Mouse (Mus musculus) heart, adult 2 months (tissue): ENCODE results near the gene Rps13.

Experiments
- EP300 ChIP-seq: fragments of 200-500 bp; IDR thresholded peaks from 2 replicates; pipeline ENCODE4 v1.6.1; 2011; ENCODE audit warnings: low read depth, low read length, control low read depth; ENCODE audit not compliant: insufficient read depth
- POLR2A ChIP-seq: fragments of 200-500 bp; IDR thresholded peaks from 2 replicates; pipeline ENCODE4 v1.6.1; 2011; ENCODE audit warnings: mild to moderate bottlenecking, low read depth, low read length, control low read depth; ENCODE audit not compliant: insufficient read depth

- TF ChIP-seq POLR2A (no peak), EP300 (no peak)
Observed at GRCm38 (mm10) chr7:116288996-116289395, 45.0 kb downstream of the Rps13 start.
